ENCODE assay signal across 9 mouse cellular contexts in the genomic region with DNA sequence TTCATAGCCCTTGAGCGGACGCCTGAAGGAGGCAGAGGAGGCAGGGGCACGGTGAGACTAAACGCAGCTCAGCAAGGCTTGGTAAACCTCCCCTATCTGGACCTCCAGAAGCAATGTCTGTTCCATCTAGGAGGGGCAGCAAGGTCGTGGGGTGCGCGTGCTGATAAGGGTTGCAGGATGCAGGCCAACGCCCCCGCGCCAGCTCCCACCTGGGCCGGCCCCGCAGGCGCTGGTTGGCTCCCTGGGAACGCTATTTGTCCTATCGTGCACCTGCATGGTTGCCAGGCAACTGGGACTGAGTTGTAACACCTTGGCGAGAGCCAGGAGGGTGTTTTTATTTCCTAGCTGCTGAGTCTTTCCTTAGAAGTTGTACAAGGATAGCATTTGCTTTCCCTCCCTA. TPM values are rescaled to one million over a fixed set of nuclear protein-coding genes. Genes with fewer than 3 reads are reported as not detected.
DNase-seq lines count a peak whose midpoint lies in the region; ATAC-seq and TF ChIP-seq lines count a peak whose summit lies in the region.
"Had no signal": no experiment of that assay in that cellular context is flagged by ENCODE, and none has a peak within 500 bp of the region (broad histone marks: within the 10 kb centered on the region; RNA-seq: fewer than 3 reads in every experiment).

No protein-coding gene starts in this region.

- H3K27ac ChIP-seq in cortical plate, adult 2 months (ENCODE audit: insufficient read depth, low read length), result no peak overlapping the region
- H3K27ac ChIP-seq in kidney, postnatal 0 days, result no peak overlapping the region
- H3K27ac ChIP-seq in midbrain, embryonic 16.5 days (ENCODE audit: low read length), result peak overlapping the region; percentile 62
- H3K27ac ChIP-seq: limb, embryonic 15.5 days had no signal

- no peaks in the 10 kb centered on the region for H3K27me3 ChIP-seq in kidney, postnatal 0 days (ENCODE audit: insufficient read depth, low read length)
- no peaks in the 10 kb centered on the region for H3K27me3 ChIP-seq in midbrain, embryonic 16.5 days (ENCODE audit: control insufficient read depth, insufficient read depth, low read depth, low read length)

- WGBS in kidney, postnatal 0 days, result 4% methylated on average over 16 of the region's 16 CpGs
- WGBS in midbrain, embryonic 16.5 days, result 15% methylated on average over 16 of the region's 16 CpGs

- DNase-seq in lung, adult 18-20 months, result peak; percentile 58 to 75
- DNase-seq in lung, postnatal 14 days, result no peak
- DNase-seq in kidney, postnatal 0 days (ENCODE audit: low spot score), result no peak
- no peak for DNase-seq in embryo, embryonic 10.5 days (ENCODE audit: low spot score)
- no peak for DNase-seq in T-cell, adult 2 months (ENCODE audit: low spot score)

- no peak overlapping the region for H3K9ac ChIP-seq in kidney, postnatal 0 days (ENCODE audit: low read depth, low read length)
- H3K9ac ChIP-seq in midbrain, embryonic 16.5 days (ENCODE audit: low read depth, low read length), result peak overlapping the region; percentile 48
- H3K9ac ChIP-seq: limb, embryonic 15.5 days had no signal

- ATAC-seq in kidney, postnatal 0 days (replicated peaks; ENCODE audit: low FRiP score, low read depth), result no peak
- peak; percentile 69 for ATAC-seq in midbrain, embryonic 16.5 days
- ATAC-seq in monocyte, adult 5-6 weeks (replicated peaks; ENCODE audit: insufficient number of reproducible peaks, low FRiP score, low TSS enrichment, poor library complexity, severe bottlenecking), result no peak

- no peak for TF ChIP-seq CTCF in cortical plate, adult 2 months (IDR thresholded peaks at IDR 0.05; ENCODE audit: extremely low read depth, insufficient read depth, low read length)
- TF ChIP-seq CTCF in kidney, postnatal 0 days (IDR thresholded peaks at IDR 0.05; ENCODE audit: low read depth), result no peak

- H3K9me3 ChIP-seq in kidney, postnatal 0 days (replicated peaks; ENCODE audit: low read length), result no peaks in the 10 kb centered on the region
- H3K9me3 ChIP-seq in midbrain, embryonic 16.5 days (replicated peaks; ENCODE audit: control insufficient read depth, low read length, poor library complexity, severe bottlenecking), result no peaks in the 10 kb centered on the region
- H3K9me3 ChIP-seq: limb, embryonic 15.5 days had no signal

- H3K4me2 ChIP-seq in kidney, postnatal 0 days (ENCODE audit: low read length), result peak overlapping the region; percentile 38; the same call in 1 of the 2 replicates
- H3K4me2 ChIP-seq in midbrain, embryonic 16.5 days (ENCODE audit: low read length), result peak overlapping the region; percentile 50
- H3K4me2 ChIP-seq: limb, embryonic 15.5 days had no signal

- peak overlapping the region; percentile 13; the same call in 1 of the 2 replicates for H3K4me3 ChIP-seq in cortical plate, adult 2 months (ENCODE audit: insufficient read depth, low read length)
- H3K4me3 ChIP-seq in kidney, postnatal 0 days (replicated peaks; ENCODE audit: low read depth, low read length), result no peak overlapping the region
- peak overlapping the region; percentile 29 for H3K4me3 ChIP-seq in midbrain, embryonic 16.5 days (ENCODE audit: low read depth, low read length)
- H3K4me3 ChIP-seq: limb, embryonic 15.5 days had no signal

- peaks cover 10% of the 10 kb centered on the region; the same call in 1 of the 2 replicates for H3K4me1 ChIP-seq in cortical plate, adult 2 months (ENCODE audit: control insufficient read depth, insufficient read depth, low read length)
- peaks cover 8% of the 10 kb centered on the region; the same call in 1 of the 2 replicates for H3K4me1 ChIP-seq in kidney, postnatal 0 days (replicated peaks; ENCODE audit: insufficient read depth, low read length)
- H3K4me1 ChIP-seq in midbrain, embryonic 16.5 days (ENCODE audit: control insufficient read depth, insufficient read depth, low read length), result peaks cover 33% of the 10 kb centered on the region

- H3K36me3 ChIP-seq in kidney, postnatal 0 days (ENCODE audit: insufficient read depth, low read length), result no peaks in the 10 kb centered on the region
- H3K36me3 ChIP-seq in midbrain, embryonic 16.5 days (ENCODE audit: control insufficient read depth, insufficient read depth, low read length), result no peaks in the 10 kb centered on the region
- H3K36me3 ChIP-seq: limb, embryonic 15.5 days had no signal

- TF ChIP-seq POLR2A in cortical plate, adult 2 months (IDR thresholded peaks at IDR 0.05; ENCODE audit: extremely low read depth, insufficient read depth, low read length), result no peak

RNA-seq across cellular contexts. Expression of a gene that starts 41.2 kb away (rescaled TPM):
- polyA plus RNA-seq in cortical plate, adult 2 months (2012; rRNA removed), result 37.9 and 40.1 TPM in 2 replicates
- polyA plus RNA-seq in kidney, postnatal 0 days (2015; fragmentation: Nextera tagmentation; extraction: Ambion mirVana), result 4.2 and 4.6 TPM in 2 replicates
- 17.8 and 19.7 TPM in 2 replicates for polyA plus RNA-seq in midbrain, embryonic 16.5 days (2015; fragmentation: Nextera tagmentation; extraction: Ambion mirVana)
- 1.5 to 3.6 TPM (median 2.2 TPM) in 3 replicates for total RNA-seq in monocyte, adult 5-6 weeks (2017)

RNA-seq across cellular contexts. Expression of a gene that starts 43.7 kb away (rescaled TPM):
- polyA plus RNA-seq in cortical plate, adult 2 months (2012; rRNA removed), result 29.1 and 30.9 TPM in 2 replicates
- 26.3 TPM in 2 replicates for polyA plus RNA-seq in kidney, postnatal 0 days (2015; fragmentation: Nextera tagmentation; extraction: Ambion mirVana)
- polyA plus RNA-seq in midbrain, embryonic 16.5 days (2015; fragmentation: Nextera tagmentation; extraction: Ambion mirVana), result 12.5 and 14.0 TPM in 2 replicates
- 3.0 to 22.9 TPM (median 3.2 TPM) in 3 replicates for total RNA-seq in monocyte, adult 5-6 weeks (2017)

RNA-seq across cellular contexts. Expression of a gene that starts 56.1 kb away (rescaled TPM):
- 19.5 and 21.4 TPM in 2 replicates for polyA plus RNA-seq in cortical plate, adult 2 months (2012; rRNA removed)
- 26.6 and 28.3 TPM in 2 replicates for polyA plus RNA-seq in kidney, postnatal 0 days (2015; fragmentation: Nextera tagmentation; extraction: Ambion mirVana)
- polyA plus RNA-seq in midbrain, embryonic 16.5 days (2015; fragmentation: Nextera tagmentation; extraction: Ambion mirVana), result 13.3 and 14.5 TPM in 2 replicates
- total RNA-seq in monocyte, adult 5-6 weeks (2017), result 8.5 to 15.8 TPM (median 9.5 TPM) in 3 replicates

Comparison
In these comparisons a context has a peak if more than half of its experiments do, and no peak if none do; other contexts are left out.
1. DNase-seq: peak in lung, adult 18-20 months (2 of 2); none in lung, postnatal 14 days (single experiment), kidney, postnatal 0 days (single experiment), embryo, embryonic 10.5 days (single experiment) and T-cell, adult 2 months (single experiment).